Mouse (Mus musculus) midbrain, embryonic 10.5 days (tissue): ENCODE data around the gene Olfr1438-ps1. TPM values are rescaled to one million over a fixed set of nuclear protein-coding genes. Genes with fewer than 3 reads are reported as not detected.
"Not testable (repeated sequence)": the region's sequence is repeated elsewhere in the genome, so short reads cannot be mapped to it uniquely, and the experiment has no call there.

ENCODE experiments used
- DNase-seq: peaks from one replicate; pipeline ENCODE4 v3.0.0-alpha.2; 2017; ENCODE audit warnings: low spot score
- H3K27ac ChIP-seq: fragments of 300-500 bp; sonication (generic); replicated peaks from 2 replicates; pipeline ENCODE4 v1.5.1; 2016; ENCODE audit warnings: mild to moderate bottlenecking
- H3K27me3 ChIP-seq: fragments of 300-500 bp; sonication (generic); 2 replicates; pipeline ENCODE4 v1.6.1; 2016; ENCODE audit warnings: low read depth, mild to moderate bottlenecking; ENCODE audit not compliant: poor library complexity, severe bottlenecking
- H3K36me3 ChIP-seq: fragments of 300-500 bp; sonication (generic); 2 replicates; pipeline ENCODE4 v1.6.1; 2016; ENCODE audit warnings: mild to moderate bottlenecking, moderate library complexity
- H3K4me1 ChIP-seq: fragments of 300-500 bp; sonication (generic); 2 replicates; pipeline ENCODE4 v1.6.1; 2016
- H3K4me3 ChIP-seq: fragments of 300-500 bp; sonication (generic); 2 replicates; pipeline ENCODE4 v1.5.1; 2016; ENCODE audit warnings: mild to moderate bottlenecking, moderate library complexity
- H3K9me3 ChIP-seq: fragments of 300-500 bp; sonication (generic); replicated peaks from 2 replicates; pipeline ENCODE4 v1.6.1; 2016; ENCODE audit warnings: mild to moderate bottlenecking
- WGBS: fragments of 180-500 bp; shearing (Covaris S2); methylation state at CpG from one replicate; pipeline ENCODE4 v1.1.7; 2016; 5-methylcytosine and 5-hydroxymethylcytosine counted together
- polyA plus RNA-seq: library from polyadenylated mRNA; unstranded; fragments of >200 nt; fragmentation: Nextera tagmentation; extraction: Ambion mirVana; gene quantifications from 2 replicates; pipeline ENCODE4 v1.2.1, GENCODE M21; 2016

The Olfr1438-ps1 gene
- polyA plus RNA-seq, result not detected in 2 replicates

DNA sequence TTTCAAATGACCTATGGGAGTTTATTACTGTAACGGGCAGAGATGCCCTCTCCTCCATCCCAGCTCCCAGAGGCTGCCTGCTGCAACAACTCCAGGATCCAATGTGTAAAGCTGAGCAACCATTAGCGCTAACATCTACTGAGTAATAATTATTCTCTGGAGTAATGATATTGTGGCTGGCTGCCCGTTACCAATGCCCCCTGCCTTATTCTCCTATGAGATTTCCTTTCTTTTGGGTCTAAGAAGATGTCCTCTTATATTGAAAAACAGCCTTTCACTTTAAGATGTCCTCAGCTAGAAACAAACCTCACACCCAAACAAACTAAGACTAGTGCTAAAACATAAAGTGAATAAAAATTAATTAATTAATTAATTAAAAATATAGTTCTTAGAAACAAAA is at the start of gene Olfr1438-ps1:
Olfr1438-ps1 (minus strand) TSS at position 101 of the 400 bp plus-strand sequence.
- no peak within 1 kb of the TSS for H3K27ac ChIP-seq
- no peak within 1 kb of the TSS for H3K4me3 ChIP-seq
- H3K4me1 ChIP-seq, result no peaks in the 10 kb centered on the region
- no peak for DNase-seq
- H3K9me3 ChIP-seq, result no peaks in the 10 kb centered on the region
- WGBS, result 85% methylated on average over 3 of the region's 3 CpGs
- no peaks in the 10 kb centered on the region for H3K36me3 ChIP-seq
- no peaks in the 10 kb centered on the region for H3K27me3 ChIP-seq

DNA sequence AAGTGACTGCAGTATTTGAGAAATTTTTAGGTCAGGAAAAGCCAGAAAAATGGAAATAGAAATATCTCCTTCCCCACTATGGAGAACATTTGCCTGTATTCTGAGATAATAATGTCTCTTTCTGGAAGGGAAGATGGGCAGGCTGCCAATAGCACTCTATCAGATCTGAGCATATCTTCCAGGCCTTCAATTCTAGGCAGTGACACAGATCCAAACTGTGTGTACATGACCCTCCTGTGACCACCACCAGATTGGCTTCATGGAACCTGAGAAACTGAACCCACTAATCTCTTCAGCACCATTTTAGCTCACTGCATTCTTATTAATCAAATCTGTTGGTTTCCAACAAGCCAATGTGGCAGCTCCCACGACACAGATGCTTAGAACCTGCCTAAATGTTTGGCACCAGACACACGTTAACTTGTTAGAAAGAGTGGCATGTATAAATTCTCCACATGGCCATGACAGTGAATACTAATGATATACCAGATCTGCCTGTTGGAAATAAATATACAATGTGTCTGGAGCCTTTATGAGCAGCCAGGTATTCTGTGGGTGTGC is 38.8 kb upstream of the Olfr1438-ps1 start:
- H3K36me3 ChIP-seq, result no peaks in the 10 kb centered on the region
- no peaks in the 10 kb centered on the region for H3K4me1 ChIP-seq
- DNase-seq, result no peak
- no peak overlapping the region for H3K27ac ChIP-seq
- H3K9me3 ChIP-seq, result no peaks in the 10 kb centered on the region
- H3K27me3 ChIP-seq, result no peaks in the 10 kb centered on the region
- 80% methylated on average over 2 of the region's 2 CpGs for WGBS
- H3K4me3 ChIP-seq, result no peak overlapping the region

DNA sequence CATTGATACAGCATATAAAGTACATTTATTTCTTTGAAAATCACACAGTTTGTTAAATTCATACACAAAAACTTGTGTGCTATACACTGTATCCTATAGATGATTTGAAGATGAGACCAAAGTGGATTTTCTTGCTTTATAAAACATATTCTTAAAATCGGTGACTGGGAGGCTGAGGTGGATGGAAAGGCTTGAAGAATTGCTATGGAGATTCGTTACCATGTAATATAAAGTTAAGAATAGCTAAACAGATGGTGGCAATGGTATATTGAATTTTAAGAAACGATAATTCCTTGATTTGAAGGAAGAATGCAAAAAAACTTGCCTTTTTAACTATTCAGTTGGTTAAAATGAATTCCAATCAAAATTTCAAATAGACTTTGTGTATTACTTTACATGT is 37.3 kb upstream of the Olfr1438-ps1 start:
- Histone ChIP-seq H3K36me3 (no peaks in the 10 kb centered on the region), H3K4me3 (no peak overlapping the region), H3K9me3 (no peaks in the 10 kb centered on the region), H3K27me3 (no peaks in the 10 kb centered on the region), H3K4me1 (no peaks in the 10 kb centered on the region), H3K27ac (no peak overlapping the region)
- no peak for DNase-seq
- WGBS, result 83% methylated on average over 3 of the region's 3 CpGs

DNA sequence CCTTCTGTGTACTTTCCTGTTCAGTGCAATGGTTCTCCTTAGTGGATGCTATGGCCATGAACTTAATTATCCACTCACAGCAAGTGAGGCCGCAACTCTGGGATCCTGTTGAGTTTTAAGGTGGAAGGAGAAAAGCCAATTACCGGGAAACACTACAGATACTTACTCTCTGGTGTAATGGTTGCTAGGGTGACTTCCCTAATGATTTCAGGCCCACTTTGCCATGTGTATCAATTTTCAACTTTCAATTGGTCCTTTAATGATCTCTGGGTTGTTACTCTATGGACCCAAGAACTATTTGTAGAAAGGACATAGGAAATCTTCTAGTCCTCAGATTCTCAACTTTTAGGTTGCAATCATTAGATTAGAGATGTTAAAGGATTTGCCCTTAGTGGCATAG is 10.7 kb downstream of the Olfr1438-ps1 start, which contains the start of gene Olfr1437:
Olfr1437 (minus strand) TSS at position 101 of the 400 bp plus-strand sequence.
- no peak for DNase-seq
- H3K27ac ChIP-seq, result no peak within 1 kb of the TSS
- 83% methylated on average over 2 of the region's 2 CpGs for WGBS
- H3K4me3 ChIP-seq, result no peak within 1 kb of the TSS
- H3K27me3 ChIP-seq, result no peaks in the 10 kb centered on the region
- H3K4me1 ChIP-seq, result no peaks in the 10 kb centered on the region
- H3K9me3 ChIP-seq, result no peaks in the 10 kb centered on the region
- H3K36me3 ChIP-seq, result no peaks in the 10 kb centered on the region

DNA sequence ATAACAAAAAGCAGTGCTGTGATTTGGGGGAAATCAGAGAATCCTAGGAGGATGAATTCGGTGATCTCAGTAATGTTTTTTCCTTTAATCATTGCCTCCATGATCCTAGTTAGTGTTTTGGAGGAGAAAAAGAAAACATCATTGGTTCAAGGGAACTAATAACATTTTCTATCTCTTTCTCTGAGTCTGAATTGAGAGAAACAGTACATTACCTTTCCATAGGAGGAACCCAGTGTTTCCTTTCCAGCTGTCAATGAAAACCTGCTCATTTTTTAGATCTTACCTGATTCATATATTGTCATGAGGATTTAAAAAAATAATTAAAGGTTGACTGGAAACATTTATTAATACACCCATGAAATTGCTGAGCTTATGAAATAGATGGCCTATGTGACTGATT is 36.7 kb downstream of the Olfr1438-ps1 start, which contains the start of gene Olfr1436:
Olfr1436 (minus strand) TSS at position 101 of the 400 bp plus-strand sequence.
- not testable (repeated sequence) for H3K9me3 ChIP-seq, H3K4me3 ChIP-seq, H3K36me3 ChIP-seq, H3K27me3 ChIP-seq, DNase-seq, H3K4me1 ChIP-seq, H3K27ac ChIP-seq
- 66% methylated on average over 1 of the region's 1 CpGs for WGBS

DNA sequence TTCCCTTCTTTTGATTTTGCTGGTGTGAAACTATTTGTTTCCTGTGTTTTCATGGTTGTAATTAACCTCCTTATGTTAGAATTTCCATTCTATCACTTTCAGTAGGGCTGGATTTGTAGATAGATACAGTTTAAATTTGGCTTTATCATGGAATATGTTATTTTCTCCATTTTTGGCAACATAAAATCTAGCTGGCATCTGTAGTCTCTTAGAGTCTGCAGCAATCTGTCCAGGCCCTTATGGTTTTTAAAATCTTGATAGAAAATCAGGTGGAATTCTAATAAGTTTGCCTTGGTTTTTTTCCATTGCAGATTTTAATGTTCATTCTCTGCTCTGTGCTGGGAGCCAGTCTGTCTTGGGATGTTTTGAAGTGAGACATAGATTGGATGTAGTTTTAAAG is 42.7 kb downstream of the Olfr1438-ps1 start:
- Histone ChIP-seq H3K36me3 (no peaks in the 10 kb centered on the region), H3K27me3 (no peaks in the 10 kb centered on the region), H3K27ac (no peak overlapping the region), H3K4me1 (no peaks in the 10 kb centered on the region), H3K9me3 (no peaks in the 10 kb centered on the region), H3K4me3 (no peak overlapping the region)
- DNase-seq, result no peak

DNA sequence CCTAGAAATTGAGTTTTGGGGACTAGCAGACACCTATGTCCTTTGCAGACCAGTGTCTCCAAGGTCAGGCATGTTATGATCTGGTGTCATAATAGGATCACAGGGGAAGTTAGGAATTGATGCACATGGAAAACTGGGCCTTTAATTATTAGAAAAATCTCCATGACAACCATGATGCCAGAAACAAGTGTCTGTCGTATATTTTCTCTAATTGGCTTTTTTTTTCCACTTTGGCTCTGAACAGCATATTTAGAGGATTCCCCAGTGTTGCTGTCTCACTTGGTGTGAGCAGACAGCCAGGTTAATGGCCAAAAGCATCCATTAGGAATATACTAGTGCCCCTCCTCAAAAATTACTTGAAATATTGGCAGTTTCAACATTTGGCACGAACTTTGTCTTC is 56.2 kb downstream of the Olfr1438-ps1 start, which contains the start of gene Olfr1434:
Olfr1434 (plus strand) TSS at position 301 of the 400 bp plus-strand sequence.
- no peak within 1 kb of the TSS for H3K27ac ChIP-seq
- no peak within 1 kb of the TSS for H3K4me3 ChIP-seq
- DNase-seq, result no peak
- WGBS, result 78% methylated on average over 2 of the region's 2 CpGs
- no peaks in the 10 kb centered on the region for H3K27me3 ChIP-seq
- H3K9me3 ChIP-seq, result no peaks in the 10 kb centered on the region
- H3K4me1 ChIP-seq, result no peaks in the 10 kb centered on the region
- H3K36me3 ChIP-seq, result no peaks in the 10 kb centered on the region

Other genes starting within 250 kb of the Olfr1438-ps1 start
- gene Olfr1426, start 243.9 kb downstream of the Olfr1438-ps1 start, polyA plus RNA-seq, result not detected in 2 replicates
- gene Olfr1427, start 232.6 kb downstream of the Olfr1438-ps1 start, polyA plus RNA-seq, result not detected in 2 replicates
- not detected in 2 replicates for gene Olfr1428, start 220.0 kb downstream of the Olfr1438-ps1 start, polyA plus RNA-seq
- gene Olfr76, start 212.7 kb downstream of the Olfr1438-ps1 start, polyA plus RNA-seq, result not detected in 2 replicates
- gene Olfr1555-ps1, start 165.8 kb downstream of the Olfr1438-ps1 start, polyA plus RNA-seq, result not detected in 2 replicates
- not detected in 2 replicates for gene Olfr1431, start 135.3 kb downstream of the Olfr1438-ps1 start, polyA plus RNA-seq
- gene Olfr1432, start 103.3 kb downstream of the Olfr1438-ps1 start, polyA plus RNA-seq, result not detected in 2 replicates
- not detected in 2 replicates for gene Olfr262, start 94.3 kb downstream of the Olfr1438-ps1 start, polyA plus RNA-seq
- gene Olfr235, start 74.9 kb downstream of the Olfr1438-ps1 start, polyA plus RNA-seq, result not detected in 2 replicates
- not detected in 2 replicates for gene Olfr1434, start 56.1 kb downstream of the Olfr1438-ps1 start, polyA plus RNA-seq
- not detected in 2 replicates for gene Olfr1436, start 36.8 kb downstream of the Olfr1438-ps1 start, polyA plus RNA-seq
- gene Olfr1437, start 10.8 kb downstream of the Olfr1438-ps1 start, polyA plus RNA-seq, result not detected in 2 replicates
- gene Olfr1440, start 51.4 kb upstream of the Olfr1438-ps1 start, polyA plus RNA-seq, result not detected in 2 replicates
- gene Olfr1441, start 81.5 kb upstream of the Olfr1438-ps1 start, polyA plus RNA-seq, result not detected in 2 replicates
- not detected in 2 replicates for gene Pfpl, start 92.0 kb upstream of the Olfr1438-ps1 start, polyA plus RNA-seq
- gene Mpeg1, start 124.9 kb upstream of the Olfr1438-ps1 start, polyA plus RNA-seq, result 0.19 and 0.40 TPM in 2 replicates
- 54.9 and 59.2 TPM in 2 replicates for gene Dtx4, start 165.5 kb upstream of the Olfr1438-ps1 start, polyA plus RNA-seq
- 20.9 and 21.0 TPM in 2 replicates for gene Fam111a, start 209.8 kb upstream of the Olfr1438-ps1 start, polyA plus RNA-seq